Mouse (Mus musculus): ENCODE measurements at regions not wholly inside any gene's neighbourhood (a gene's known extent, or its start where the extent isn't known, plus 50 kb on each side); places are given as distances from the start of the nearest gene placed in this dataset.
A peak's percentile ranks its signal among the peaks of the same experiment; 100 is the strongest.

DNA sequence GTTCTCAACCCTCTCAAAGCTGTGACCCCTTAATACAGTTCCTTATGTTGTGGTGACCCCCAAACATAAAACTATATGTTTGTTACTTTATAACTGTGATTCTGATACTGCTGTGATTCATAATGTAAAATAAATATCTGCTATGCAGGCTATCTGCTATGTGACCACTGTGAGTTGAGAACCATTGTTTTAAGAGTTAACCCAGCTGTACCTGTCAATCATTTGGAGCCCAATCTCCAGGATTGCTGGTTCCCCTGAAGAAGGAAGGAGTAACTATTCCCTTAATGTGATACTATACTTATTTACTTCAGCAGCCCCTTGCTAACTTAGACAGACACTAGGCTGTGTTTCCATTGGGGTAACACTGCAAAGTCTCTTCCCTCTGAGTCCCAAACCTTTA is 400.5 kb downstream of the Nbas start:
- no peaks in the 10 kb centered on the region for H3K9me3 ChIP-seq (replicated peaks)
- no peak overlapping the region for H3K9ac ChIP-seq
- no peak overlapping the region for H3K27ac ChIP-seq (replicated peaks)
- no peak overlapping the region for H3K4me2 ChIP-seq
- ATAC-seq (ENCODE audit: insufficient read depth) = no peak
- no peaks in the 10 kb centered on the region for H3K36me3 ChIP-seq (replicated peaks)
- H3K4me1 ChIP-seq (replicated peaks) = no peaks in the 10 kb centered on the region
- H3K4me3 ChIP-seq (replicated peaks) = no peak overlapping the region
- no peaks in the 10 kb centered on the region for H3K27me3 ChIP-seq

DNA sequence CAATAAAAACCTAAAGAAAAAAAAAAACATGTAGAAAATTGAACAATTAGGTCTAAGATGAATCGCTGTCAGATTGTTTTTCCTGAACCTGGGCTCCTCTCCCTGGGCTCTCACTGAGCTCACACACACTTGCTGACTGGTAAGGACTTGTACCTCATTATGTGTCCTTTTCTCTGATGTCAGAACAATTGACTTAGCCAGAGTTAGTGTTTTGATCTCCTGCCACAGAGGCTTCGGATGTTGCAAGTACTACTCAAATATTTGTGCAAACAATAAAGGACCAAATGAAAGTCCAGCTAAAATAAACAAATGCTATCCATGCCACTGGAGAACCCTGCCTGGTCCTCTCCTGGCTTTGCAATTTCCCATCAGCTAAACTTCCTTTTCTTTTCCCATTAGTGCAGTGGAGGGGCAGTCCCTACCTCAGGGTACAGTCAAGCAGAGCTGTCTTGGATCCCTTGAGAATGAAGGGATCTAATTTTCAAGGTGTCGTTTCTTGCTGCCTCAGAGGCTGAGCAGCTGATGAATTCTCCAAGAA is 399.6 kb downstream of the Nbas start:
- no peak overlapping the region for H3K9ac ChIP-seq
- 0 out of 2 replicates have a peak overlapping the region, but pooled peaks have one; percentile 24 for H3K27ac ChIP-seq (replicated peaks)
- peak; percentile 75 for ATAC-seq (ENCODE audit: insufficient read depth)
- no peak overlapping the region for H3K4me2 ChIP-seq
- WGBS (ENCODE audit: insufficient replicate concordance) = 52% methylated on average over 3 of the region's 3 CpGs
- no peak overlapping the region for H3K4me3 ChIP-seq (replicated peaks)
- no peaks in the 10 kb centered on the region for H3K9me3 ChIP-seq (replicated peaks)
- H3K36me3 ChIP-seq (replicated peaks) = no peaks in the 10 kb centered on the region
- no peaks in the 10 kb centered on the region for H3K4me1 ChIP-seq (replicated peaks)
- no peaks in the 10 kb centered on the region for H3K27me3 ChIP-seq

DNA sequence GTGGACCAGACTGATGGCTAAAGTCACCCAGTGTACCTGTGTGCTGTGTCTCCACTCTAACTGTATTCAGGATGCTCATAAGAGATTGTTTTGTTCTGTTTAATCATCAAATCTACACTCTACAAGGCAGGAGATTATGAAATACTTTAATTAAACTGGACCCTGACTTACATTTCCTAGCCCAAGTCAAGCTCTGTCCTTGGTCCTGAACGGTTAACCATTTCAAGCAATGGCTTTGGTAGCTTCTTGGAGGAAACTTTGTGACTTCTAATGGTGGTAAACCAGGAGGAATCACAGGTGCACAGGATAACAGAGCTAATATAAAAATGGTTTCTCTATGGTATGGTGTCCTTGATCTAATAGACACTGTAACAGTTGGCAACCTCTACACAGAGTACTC is 370.4 kb downstream of the Nbas start:
- Histone ChIP-seq H3K4me3 (replicated peaks) (no peak overlapping the region), H3K4me2 (no peak overlapping the region), H3K9me3 (replicated peaks) (no peaks in the 10 kb centered on the region), H3K27me3 (no peaks in the 10 kb centered on the region), H3K27ac (replicated peaks) (no peak overlapping the region), H3K36me3 (replicated peaks) (no peaks in the 10 kb centered on the region), H3K9ac (no peak overlapping the region), H3K4me1 (replicated peaks) (no peaks in the 10 kb centered on the region)
- no peak for ATAC-seq (ENCODE audit: insufficient read depth)
- 41% methylated on average over 1 of the region's 1 CpGs for WGBS (ENCODE audit: insufficient replicate concordance)
